Mouse (Mus musculus) left cerebral cortex, adult 6 months (tissue): ENCODE measurements around the gene Popdc2. TPM values are rescaled to one million over a fixed set of nuclear protein-coding genes. Genes with fewer than 3 reads are reported as not detected.

Experiments
- long read RNA-seq, 2 experiments: library from polyadenylated mRNA; unstranded; transcript quantifications; one replicate each; pipeline ENCODE4 v2.0.0; 2019 to 2020
- polyA plus RNA-seq: library from polyadenylated mRNA; unstranded; fragments of <200 nt; fragmentation: Nextera tagmentation; gene quantifications from 2 replicates; pipeline ENCODE4 v1.2.3, GENCODE M21; 2021

Popdc2 gene
- 0.26 and 0.83 TPM in 2 replicates for polyA plus RNA-seq
- long read RNA-seq, experiment 1, partial matches to known transcripts: 0 of 2 reads
- long read RNA-seq, experiment 1, other reads (novel, unspliced or antisense): 2 of 2 reads
- long read RNA-seq, experiment 2: 0 reads

GRCm38 (mm10) chr16:38361933-38362332, at the start of gene Popdc2:
Popdc2 (plus strand) TSS chr16:38362209.

GRCm38 (mm10) chr16:38341396-38342324, 20.3 kb upstream of the Popdc2 start, which contains the start of gene Maats1:
Maats1 (minus strand) TSS chr16:38342143.

GRCm38 (mm10) chr16:38346529-38347325, 15.3 kb upstream of the Popdc2 start, which contains the start of the genes Cox17 and Gm21987:
Cox17 (plus strand) TSS chr16:38346991.
Gm21987 (plus strand) TSS chr16:38347040.

Other genes with a start within 250 kb of the Popdc2 start
- gene Nr1i2, start 67.4 kb upstream of the Popdc2 start, polyA plus RNA-seq: not detected in 2 replicates
- 0.60 and 0.75 TPM in 2 replicates for gene Maats1, start 20.1 kb upstream of the Popdc2 start, polyA plus RNA-seq
- 772 and 802 TPM in 2 replicates for gene Cox17, start 15.2 kb upstream of the Popdc2 start, polyA plus RNA-seq
- not detected in 2 replicates for gene Gm21987, start 15.2 kb upstream of the Popdc2 start, polyA plus RNA-seq
- 0.55 and 1.3 TPM in 2 replicates for gene Pla1a, start 70.9 kb downstream of the Popdc2 start, polyA plus RNA-seq
- gene Adprh, start 90.5 kb downstream of the Popdc2 start, polyA plus RNA-seq: 119 and 133 TPM in 2 replicates
- 0.19 and 0.39 TPM in 2 replicates for gene Cd80, start 93.4 kb downstream of the Popdc2 start, polyA plus RNA-seq
- 43.2 and 57.0 TPM in 2 replicates for gene Timmdc1, start 160.5 kb downstream of the Popdc2 start, polyA plus RNA-seq
- gene Poglut1, start 188.0 kb downstream of the Popdc2 start, polyA plus RNA-seq: 33.8 and 37.9 TPM in 2 replicates
- 6.1 and 9.7 TPM in 2 replicates for gene Tmem39a, start 196.5 kb downstream of the Popdc2 start, polyA plus RNA-seq